Mouse (Mus musculus) telencephalon, adult 2 months (tissue): Measurements from ENCODE around the gene Zfp598.
"Not testable (repeated sequence)": the region's sequence is repeated elsewhere in the genome, so short reads cannot be mapped to it uniquely, and the experiment has no call there.

Experiments used
- DNase-seq: peaks from one replicate; pipeline ENCODE4 v3.0.0-alpha.2; 2011; ENCODE audit warnings: low read depth, low spot score

Zfp598 gene

GRCm38 (mm10) chr17:24646381-24646780 is 23.1 kb upstream of the Zfp598 start:
- no peak for DNase-seq

DNA sequence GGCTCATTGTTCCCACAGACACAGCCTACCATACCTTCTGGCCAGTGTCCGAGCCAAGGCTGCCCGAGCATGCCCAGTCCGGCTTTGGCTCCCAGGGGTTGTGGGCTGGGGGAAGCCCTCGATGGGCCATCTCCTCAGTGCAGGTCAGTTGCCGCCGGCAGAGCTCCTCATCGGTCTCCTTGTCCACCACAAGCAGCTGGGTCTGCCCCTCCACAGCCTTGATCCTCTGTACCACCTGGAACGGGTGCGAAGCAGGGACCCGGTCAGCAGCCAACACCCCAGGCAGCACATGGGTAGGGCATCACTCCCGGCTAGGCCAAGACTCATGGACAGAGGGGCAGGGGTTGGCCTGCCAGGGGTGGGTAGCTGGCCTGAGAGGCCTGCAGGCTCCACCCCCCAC is 22.0 kb upstream of the Zfp598 start:
- DNase-seq: no peak

GRCm38 (mm10) chr17:24648731-24649377 is 20.6 kb upstream of the Zfp598 start:
- no peak for DNase-seq

GRCm38 (mm10) chr17:24649581-24650069 is 19.9 kb upstream of the Zfp598 start:
- no peak for DNase-seq

DNA sequence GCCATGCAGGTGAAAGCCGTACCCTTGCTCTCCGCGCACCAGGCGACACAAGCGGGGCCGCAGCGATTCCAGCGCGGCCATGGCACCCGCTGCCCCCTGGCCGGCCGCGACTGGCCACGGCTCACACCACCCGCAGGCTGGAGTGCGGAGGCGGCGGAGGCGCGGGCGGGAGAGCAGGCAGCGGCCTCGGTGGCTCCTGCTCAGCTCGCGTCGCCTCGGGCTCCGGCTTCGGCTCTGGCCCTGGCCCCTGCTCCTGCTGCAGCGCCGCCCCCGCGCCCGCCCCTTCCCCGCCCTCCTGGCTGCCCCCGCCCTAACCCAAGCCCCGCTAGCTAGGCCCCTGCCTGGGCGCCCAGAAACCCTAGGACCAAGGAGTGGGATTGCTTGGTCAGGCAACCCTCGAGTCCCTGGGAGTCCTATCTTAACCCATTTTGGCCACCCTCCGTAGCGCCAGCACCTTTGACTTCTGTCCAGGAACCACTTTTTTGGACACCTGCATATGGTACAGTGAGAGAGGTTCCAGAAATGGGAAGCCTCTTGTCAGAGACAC is 19.3 kb upstream of the Zfp598 start, which contains the start of gene Slc9a3r2:
Gene Slc9a3r2, minus strand, starts transcription at position 258 of the 547 bp plus-strand sequence.
- no peak for DNase-seq

DNA sequence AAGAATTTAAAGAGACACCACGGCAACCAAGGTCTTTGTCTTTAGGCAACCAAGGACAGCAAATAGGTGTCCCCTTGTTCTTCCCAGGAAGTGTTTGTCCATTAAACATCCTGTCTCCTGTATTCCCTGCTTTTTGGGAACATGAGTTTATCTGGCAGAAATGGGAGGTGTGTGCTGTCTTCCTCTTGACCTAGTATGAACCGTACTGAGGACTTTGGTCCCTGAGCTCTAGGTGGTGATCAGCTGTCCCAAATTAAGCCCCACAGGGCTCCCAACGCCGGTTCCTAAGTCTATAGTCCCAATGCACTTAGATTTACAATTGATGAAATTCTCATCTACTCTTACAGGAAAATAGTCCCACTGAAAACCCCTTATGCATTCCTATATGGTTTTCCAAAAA is 18.7 kb upstream of the Zfp598 start:
- no peak for DNase-seq

- no peak for DNase-seq
These were observed 17.7 kb upstream of the Zfp598 start for GRCm38 (mm10) chr17:24651835-24652234.

DNA sequence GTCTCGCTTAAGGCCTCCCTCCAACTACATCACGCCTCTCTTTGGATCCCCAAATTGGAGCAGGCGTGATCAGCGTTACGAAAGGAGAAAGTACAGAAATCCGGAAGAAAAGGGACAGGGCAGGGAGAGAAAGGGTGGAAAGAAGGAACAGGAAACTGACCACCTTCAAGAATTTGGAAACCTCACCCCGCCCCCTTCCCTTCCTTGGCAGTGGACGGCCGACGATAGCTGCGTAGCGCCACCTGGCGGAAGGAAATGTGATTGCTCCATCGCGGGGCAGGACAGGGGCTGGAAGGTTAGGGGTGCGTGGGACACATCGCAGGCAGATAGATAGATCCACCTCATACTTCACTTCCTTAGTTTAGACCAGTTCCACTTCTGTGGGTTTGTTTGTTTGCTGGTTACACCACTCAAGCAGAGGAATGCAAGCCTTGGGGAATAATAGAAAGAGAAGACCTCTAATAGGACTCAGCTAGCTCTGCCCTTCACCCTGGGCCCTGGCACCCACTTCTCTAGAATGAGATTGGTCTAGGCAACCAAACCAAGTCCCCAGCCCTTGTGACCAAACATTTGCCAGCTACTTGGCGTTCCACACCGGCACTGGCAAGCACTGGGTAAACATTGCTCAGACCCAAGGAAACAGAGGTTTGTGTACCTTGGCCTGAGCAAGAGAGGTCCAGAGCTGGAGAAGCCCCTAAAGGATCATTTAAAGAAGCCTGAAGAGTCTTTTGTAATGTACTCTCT is 15.3 kb upstream of the Zfp598 start:
- no peak for DNase-seq

DNA sequence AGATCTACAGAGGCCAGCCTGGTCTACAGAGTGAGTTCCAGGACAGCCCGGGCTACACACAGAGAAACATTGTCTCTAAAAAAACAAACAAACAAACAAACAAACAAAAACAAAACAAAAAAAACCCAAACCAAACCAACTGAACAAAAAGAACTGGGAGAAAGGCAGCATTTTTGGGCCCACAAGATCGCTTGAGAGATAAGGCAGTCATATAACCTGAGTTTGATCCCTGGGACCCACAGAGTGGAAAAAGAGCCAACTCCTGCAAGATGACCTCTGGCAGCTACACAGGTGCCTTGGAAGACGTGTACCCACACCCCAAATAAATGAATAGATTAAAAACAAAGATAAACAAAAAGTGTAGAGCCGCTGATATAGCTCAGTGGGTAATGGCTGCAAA is 14.5 kb upstream of the Zfp598 start:
- DNase-seq: no peak

DNA sequence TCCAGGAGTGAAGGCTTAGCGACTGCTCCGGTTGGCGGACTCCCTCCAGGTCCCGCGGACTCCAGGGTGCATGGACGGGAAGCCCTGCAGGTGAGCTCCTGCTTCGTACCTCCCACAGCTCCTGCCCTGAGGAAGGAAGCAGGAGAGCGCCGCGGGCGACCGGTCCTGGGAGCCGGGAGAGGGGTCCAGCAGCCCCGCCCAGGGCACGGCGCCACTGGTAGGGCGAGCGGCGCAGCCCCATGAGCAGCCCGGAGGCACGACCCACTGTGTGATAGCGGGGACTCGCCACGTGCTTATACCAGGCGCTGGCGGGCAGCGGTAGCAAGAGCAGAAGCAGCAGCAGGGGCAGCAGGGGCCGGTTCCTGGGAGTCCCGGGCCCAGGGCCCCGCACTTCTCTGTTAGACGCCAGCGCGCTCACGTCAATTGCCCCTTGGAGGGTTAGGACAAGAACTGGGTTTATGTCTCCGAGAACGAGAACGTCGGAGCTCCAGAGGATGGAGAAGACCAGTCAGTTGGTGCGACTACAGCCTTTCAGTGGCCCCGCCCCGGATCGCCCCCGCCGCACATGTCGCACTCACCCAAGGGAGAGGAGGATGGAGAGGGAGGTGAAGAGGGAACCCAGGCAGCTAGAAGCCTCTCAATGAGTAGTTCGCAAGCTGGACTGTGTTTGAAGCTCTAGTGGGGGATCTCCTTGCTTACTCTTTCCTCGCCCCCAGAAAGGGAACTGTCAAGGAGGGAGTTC is 11.3 kb upstream of the Zfp598 start, which contains the start of gene Npw:
Gene Npw, minus strand, starts transcription at position 441 of the 742 bp plus-strand sequence.
- no peak for DNase-seq

DNA sequence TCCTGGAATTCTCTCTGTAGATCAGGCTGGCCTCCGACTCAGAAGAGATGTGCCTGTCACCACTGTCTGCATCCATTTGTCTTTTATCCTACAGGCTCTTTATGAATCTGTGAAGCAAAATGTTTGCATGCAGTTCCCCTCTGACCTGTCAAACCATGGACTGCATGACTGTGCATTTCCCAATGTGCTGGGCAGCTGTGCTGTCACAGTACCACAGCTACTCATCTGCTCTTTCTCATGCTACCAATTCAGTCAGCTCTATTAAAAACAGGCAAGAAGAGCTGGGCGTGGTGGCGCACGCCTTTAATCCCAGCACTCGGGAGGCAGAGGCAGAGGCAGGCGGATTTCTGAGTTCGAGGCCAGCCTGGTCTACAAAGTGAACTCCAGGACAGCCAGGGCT is 2.5 kb upstream of the Zfp598 start:
- DNase-seq: not testable (repeated sequence)

DNA sequence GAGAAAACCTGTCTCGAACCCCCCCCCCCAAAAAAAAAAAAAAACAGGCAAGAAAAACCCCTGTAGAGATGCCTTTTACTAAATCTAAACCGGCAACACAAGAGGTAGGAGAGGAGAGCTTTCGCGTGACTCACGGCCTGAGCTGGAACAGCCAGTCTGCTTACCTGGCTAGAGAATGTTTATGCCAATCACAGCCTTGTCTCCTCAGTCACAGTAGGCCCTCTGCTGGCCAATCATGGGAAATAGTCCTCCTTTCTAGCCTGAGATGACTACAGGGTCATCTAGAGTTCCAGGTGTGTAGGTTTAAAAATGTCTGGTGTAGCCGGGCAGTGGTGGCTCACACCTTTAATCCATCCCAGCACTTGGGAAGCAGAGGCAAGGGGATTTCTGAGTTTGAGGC is 2.1 kb upstream of the Zfp598 start:
- no peak for DNase-seq

DNA sequence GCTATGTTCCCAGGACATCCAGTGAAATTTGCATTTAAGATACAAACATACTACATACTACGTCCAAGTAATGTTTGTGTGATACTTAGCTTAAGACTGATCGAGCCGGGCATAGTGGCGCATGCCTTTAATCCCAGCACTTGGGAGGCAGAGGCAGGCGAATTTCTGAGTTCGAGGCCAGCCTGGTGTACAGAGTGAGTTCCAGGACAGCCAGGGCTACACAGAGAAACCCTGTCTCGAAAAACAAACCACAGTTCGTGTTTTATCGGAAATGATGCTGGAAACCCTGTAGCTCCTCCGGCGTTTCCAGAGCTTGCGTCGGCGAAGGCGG is 308 bp upstream of the Zfp598 start:
- not testable (repeated sequence) for DNase-seq

- no peak for DNase-seq
These were observed 858 bp downstream of the Zfp598 start for GRCm38 (mm10) chr17:24670246-24670844.

- no peak for DNase-seq
These were observed 1.9 kb downstream of the Zfp598 start for GRCm38 (mm10) chr17:24671346-24671745.

GRCm38 (mm10) chr17:24672141-24672540 is 2.7 kb downstream of the Zfp598 start:
- DNase-seq: no peak

DNA sequence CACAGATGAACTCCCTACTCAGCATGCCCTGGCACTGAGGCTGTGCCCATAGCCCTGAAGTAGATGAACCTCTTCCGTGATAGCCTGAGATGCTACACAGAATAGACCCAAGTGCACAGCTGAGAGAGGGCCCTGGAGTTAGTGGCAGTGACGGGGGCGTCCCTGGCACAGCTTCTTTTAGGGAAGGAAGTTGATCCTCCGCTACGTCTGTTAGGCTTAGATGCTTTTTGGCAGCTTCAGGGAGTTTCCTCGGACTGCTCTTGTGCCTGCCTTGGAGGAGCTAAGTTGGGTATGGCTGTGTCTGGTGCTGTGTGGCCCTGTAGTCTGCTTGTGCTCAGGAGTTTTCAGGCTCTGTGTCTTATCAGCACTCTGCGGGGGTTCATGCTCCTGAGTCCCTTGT is 4.8 kb downstream of the Zfp598 start:
- DNase-seq: peak; percentile 74

- DNase-seq: no peak
These were observed 6.7 kb downstream of the Zfp598 start for GRCm38 (mm10) chr17:24676187-24676586.

- DNase-seq: no peak
These were observed 7.4 kb downstream of the Zfp598 start for GRCm38 (mm10) chr17:24676877-24677276.

GRCm38 (mm10) chr17:24677500-24678080 is 8.1 kb downstream of the Zfp598 start:
- DNase-seq: no peak

DNA sequence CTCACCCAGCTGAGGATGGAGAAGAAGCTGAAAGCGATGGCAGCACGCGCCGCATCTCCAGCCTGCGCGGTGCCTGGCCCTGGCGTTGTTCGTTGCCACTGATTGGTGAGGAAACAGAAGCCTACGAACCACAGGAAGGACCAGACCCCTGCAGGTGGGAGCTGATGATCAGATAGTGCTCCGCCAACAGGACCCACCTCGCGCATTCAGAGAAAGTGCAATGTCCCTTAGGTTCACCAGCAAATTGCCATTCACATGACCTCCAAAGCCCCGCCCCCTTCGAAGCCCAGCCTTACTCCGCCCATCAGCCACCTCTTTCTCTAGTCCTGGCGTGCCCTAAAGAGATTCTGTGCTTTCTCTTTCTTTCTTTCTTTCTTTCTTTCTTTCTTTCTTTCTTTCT is 17.0 kb downstream of the Zfp598 start:
- DNase-seq: no peak
